Mouse (Mus musculus): ENCODE data around the gene Sardh.

The Sardh gene

GRCm38 (mm10) chr2:27223012-27223421 lies 25.1 kb downstream of the Sardh start:
- no peak for DNase-seq

GRCm38 (mm10) chr2:27218569-27218968 lies 29.6 kb downstream of the Sardh start:
- DNase-seq, result no peak

- no peak for DNase-seq
Measured at GRCm38 (mm10) chr2:27218121-27218544, 30.0 kb downstream of the Sardh start.

- DNase-seq, result peak; percentile 32 to 36
Measured at GRCm38 (mm10) chr2:27215537-27215936, 32.6 kb downstream of the Sardh start.

GRCm38 (mm10) chr2:27211966-27212893 lies 35.9 kb downstream of the Sardh start:
- peak; percentile 84 to 89 for DNase-seq

- DNase-seq, result no peak
Measured at GRCm38 (mm10) chr2:27210676-27211210, 37.4 kb downstream of the Sardh start.

GRCm38 (mm10) chr2:27210255-27210654 lies 37.9 kb downstream of the Sardh start:
- peak; percentile 38 to 82 for DNase-seq

GRCm38 (mm10) chr2:27209816-27210215 lies 38.3 kb downstream of the Sardh start:
- peak in 1 of 2 experiments; percentile 20 for DNase-seq

GRCm38 (mm10) chr2:27209370-27209769 lies 38.8 kb downstream of the Sardh start:
- DNase-seq, result no peak

GRCm38 (mm10) chr2:27207126-27207525 lies 41.0 kb downstream of the Sardh start:
- DNase-seq, result peak; percentile 73 to 86

- DNase-seq, result peak; percentile 45 to 60
Measured at GRCm38 (mm10) chr2:27206128-27206797, 41.9 kb downstream of the Sardh start.

GRCm38 (mm10) chr2:27205666-27206065 lies 42.5 kb downstream of the Sardh start:
- no peak for DNase-seq

- no peak for DNase-seq
Measured at GRCm38 (mm10) chr2:27200586-27200985, 47.6 kb downstream of the Sardh start.

GRCm38 (mm10) chr2:27198551-27199246 lies 49.4 kb downstream of the Sardh start:
- DNase-seq, result no peak

GRCm38 (mm10) chr2:27189994-27190393 lies 58.1 kb downstream of the Sardh start:
- DNase-seq, result no peak

- no peak for DNase-seq
Measured at GRCm38 (mm10) chr2:27187531-27187930, 60.6 kb downstream of the Sardh start.

- no peak for DNase-seq
Measured at GRCm38 (mm10) chr2:27183734-27184133, 64.4 kb downstream of the Sardh start.

GRCm38 (mm10) chr2:27181907-27182306 lies 66.2 kb downstream of the Sardh start:
- DNase-seq, result peak; percentile 14 to 31

- DNase-seq, result no peak
Measured at GRCm38 (mm10) chr2:27179101-27179500, 69.0 kb downstream of the Sardh start.

- DNase-seq, result peak in 1 of 2 experiments; percentile 22
Measured at GRCm38 (mm10) chr2:27175696-27176267, 72.4 kb downstream of the Sardh start.

GRCm38 (mm10) chr2:27174242-27174641 lies 73.9 kb downstream of the Sardh start:
- no peak for DNase-seq

GRCm38 (mm10) chr2:27166999-27167398 lies 81.1 kb downstream of the Sardh start:
- DNase-seq, result no peak

Data from kidney, postnatal 36 days (tissue).